Mouse (Mus musculus) large intestine, adult 2 months (tissue): Measurements from ENCODE around the gene Kbtbd4. TPM values are rescaled to one million over a fixed set of nuclear protein-coding genes. Genes with fewer than 3 reads are reported as not detected.

Source experiments
- DNase-seq: peaks from one replicate; pipeline ENCODE4 v3.0.0-alpha.2; 2012; ENCODE audit warnings: low read depth, low spot score
- WGBS: fragments of 180-500 bp; shearing (Covaris S2); methylation state at CpG from one replicate; pipeline ENCODE4 v1.1.7; 2018; 5-methylcytosine and 5-hydroxymethylcytosine counted together
- polyA plus RNA-seq: library from polyadenylated mRNA; depleted of rRNA; stranded (reverse); fragments of >200 nt; gene quantifications from 2 replicates; pipeline ENCODE4 v1.2.3, GENCODE M21; 2012; rRNA removed

Kbtbd4 gene
- polyA plus RNA-seq, 1 experiment: 9.6 TPM

GRCm38 (mm10) chr2:90950582-90951194 is 46.1 kb downstream of the Kbtbd4 start:
- no peak for DNase-seq

GRCm38 (mm10) chr2:90953461-90953860 is 48.9 kb downstream of the Kbtbd4 start:
- 74% methylated on average over 3 of the region's 3 CpGs for WGBS
- DNase-seq: no peak

GRCm38 (mm10) chr2:90956053-90956452 is 51.5 kb downstream of the Kbtbd4 start:
- 75% methylated on average over 1 of the region's 1 CpGs for WGBS
- no peak for DNase-seq

GRCm38 (mm10) chr2:90958856-90959255 is 54.3 kb downstream of the Kbtbd4 start:
- 73% methylated on average over 3 of the region's 3 CpGs for WGBS
- DNase-seq: no peak

GRCm38 (mm10) chr2:90960012-90960411 is 55.5 kb downstream of the Kbtbd4 start:
- WGBS: 95% methylated on average over 2 of the region's 2 CpGs

More at GRCm38 (mm10) chr2:90960012-90960411, 55.5 kb downstream of the Kbtbd4 start:
- DNase-seq: no peak

Other genes with a start within 250 kb of the Kbtbd4 start
- 8.9 and 11.3 TPM in 2 replicates for gene Nup160, start 227.5 kb upstream of the Kbtbd4 start, polyA plus RNA-seq
- 20.7 and 29.9 TPM in 2 replicates for gene Fnbp4, start 159.4 kb upstream of the Kbtbd4 start, polyA plus RNA-seq
- 0.15 and 0.22 TPM in 2 replicates for gene Agbl2, start 122.0 kb upstream of the Kbtbd4 start, polyA plus RNA-seq
- 210 and 242 TPM in 2 replicates for gene Mtch2, start 57.6 kb upstream of the Kbtbd4 start, polyA plus RNA-seq
- gene C1qtnf4, start 18.9 kb upstream of the Kbtbd4 start, polyA plus RNA-seq: 1.2 and 1.8 TPM in 2 replicates
- gene Ndufs3, start 87 bp downstream of the Kbtbd4 start, polyA plus RNA-seq: 197 and 211 TPM in 2 replicates
- gene Celf1, start 35.6 kb downstream of the Kbtbd4 start, polyA plus RNA-seq: 31.7 and 45.2 TPM in 2 replicates
- gene Rapsn, start 130.9 kb downstream of the Kbtbd4 start, polyA plus RNA-seq: 0.49 and 0.50 TPM in 2 replicates
- 112 and 116 TPM in 2 replicates for gene Psmc3, start 149.3 kb downstream of the Kbtbd4 start, polyA plus RNA-seq
- gene Slc39a13, start 165.7 kb downstream of the Kbtbd4 start, polyA plus RNA-seq: 21.4 and 22.7 TPM in 2 replicates
- gene Spi1, start 177.7 kb downstream of the Kbtbd4 start, polyA plus RNA-seq: 26.7 and 32.6 TPM in 2 replicates
- gene Mybpc3, start 213.4 kb downstream of the Kbtbd4 start, polyA plus RNA-seq: 0.10 and 0.11 TPM in 2 replicates